Mouse (Mus musculus) heart, postnatal 25 days (tissue): ENCODE data around the gene Ptpn14. TPM values are rescaled to one million over a fixed set of nuclear protein-coding genes. Genes with fewer than 3 reads are reported as not detected.
A peak's percentile ranks its signal among the peaks of the same experiment; 100 is the strongest.

Source experiments
- DNase-seq: peaks from one replicate; pipeline ENCODE4 v3.0.0; 2022; ENCODE audit warnings: low spot score
- intact Hi-C: fragments of 180-260 bp; cut with DNase I; formaldehyde crosslinking; loops from one replicate; pipeline ENCODE4 v1.15.1; 2025
- total RNA-seq, 2 experiments: library from RNA; stranded (reverse); gene quantifications; 2 replicates each; pipeline ENCODE4 v1.2.3; 2021

Gene Ptpn14
- total RNA-seq, 2 experiments from 2014 or later: 29.4 to 30.9 TPM

DNA sequence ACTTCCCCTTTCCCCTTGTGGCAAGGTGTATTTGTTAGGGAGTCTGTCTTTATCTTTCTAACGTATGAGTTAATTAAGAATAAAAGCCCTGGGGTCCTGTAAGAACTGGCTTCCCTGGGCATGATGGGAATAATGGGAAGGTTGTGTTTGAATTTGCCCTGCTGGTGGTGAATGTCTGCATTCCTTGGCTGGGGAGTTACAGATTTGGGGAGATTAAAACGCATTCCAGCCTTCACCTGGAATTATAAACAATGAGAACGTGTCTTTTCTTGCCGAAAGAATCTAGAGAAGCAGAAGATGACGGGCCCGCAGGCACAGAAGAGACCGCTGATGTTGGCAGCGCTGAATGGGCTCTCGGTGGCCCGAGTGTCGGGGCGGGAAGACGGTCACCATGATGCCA is 126.6 kb downstream of the Ptpn14 start:
- intact Hi-C loops: no loop called here

DNA sequence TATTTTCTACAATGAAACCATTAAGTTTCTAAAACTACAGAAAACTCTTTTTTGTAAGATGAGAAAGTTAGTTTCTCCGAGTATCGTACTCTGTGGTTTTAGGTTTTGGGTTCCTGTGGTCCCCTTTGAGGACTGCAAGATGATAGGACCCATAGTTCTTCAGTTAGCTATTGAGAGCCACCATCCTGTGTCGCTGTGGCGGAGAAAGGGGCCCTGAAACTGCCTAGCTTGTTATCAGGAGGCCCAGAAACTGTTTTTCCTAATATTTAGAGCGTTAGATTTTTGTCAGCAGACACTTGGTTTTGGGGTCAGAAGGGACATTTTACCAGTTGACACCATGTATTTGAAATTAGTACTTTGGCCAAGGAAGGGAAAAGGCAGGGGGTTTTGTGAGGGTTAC is 127.7 kb downstream of the Ptpn14 start:
- intact Hi-C loops: no loop called here
- no peak for DNase-seq

More for the DNA sequence above, 126.6 kb downstream of the Ptpn14 start:
- DNase-seq: no peak

DNA sequence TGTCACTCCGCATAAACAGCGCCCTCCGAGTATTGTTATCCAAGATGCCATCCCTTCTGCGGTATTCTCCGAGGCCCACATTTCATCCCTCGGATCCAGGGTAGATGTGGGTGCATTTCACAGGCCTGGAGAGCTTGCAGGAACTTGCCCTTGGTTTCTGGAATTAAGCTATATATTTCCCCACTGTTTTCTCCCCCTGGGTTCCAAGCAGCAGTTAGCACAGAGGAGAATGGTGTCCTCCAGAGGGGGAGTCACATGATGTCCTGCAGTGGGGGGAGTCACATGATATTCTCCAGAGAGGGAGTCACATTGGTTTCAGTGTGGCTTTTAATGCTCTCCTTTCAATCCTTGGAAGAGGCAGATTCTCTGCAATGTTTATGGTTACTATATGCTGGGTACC is 130.3 kb downstream of the Ptpn14 start:
- intact Hi-C loops: no loop called here
- no peak for DNase-seq

DNA sequence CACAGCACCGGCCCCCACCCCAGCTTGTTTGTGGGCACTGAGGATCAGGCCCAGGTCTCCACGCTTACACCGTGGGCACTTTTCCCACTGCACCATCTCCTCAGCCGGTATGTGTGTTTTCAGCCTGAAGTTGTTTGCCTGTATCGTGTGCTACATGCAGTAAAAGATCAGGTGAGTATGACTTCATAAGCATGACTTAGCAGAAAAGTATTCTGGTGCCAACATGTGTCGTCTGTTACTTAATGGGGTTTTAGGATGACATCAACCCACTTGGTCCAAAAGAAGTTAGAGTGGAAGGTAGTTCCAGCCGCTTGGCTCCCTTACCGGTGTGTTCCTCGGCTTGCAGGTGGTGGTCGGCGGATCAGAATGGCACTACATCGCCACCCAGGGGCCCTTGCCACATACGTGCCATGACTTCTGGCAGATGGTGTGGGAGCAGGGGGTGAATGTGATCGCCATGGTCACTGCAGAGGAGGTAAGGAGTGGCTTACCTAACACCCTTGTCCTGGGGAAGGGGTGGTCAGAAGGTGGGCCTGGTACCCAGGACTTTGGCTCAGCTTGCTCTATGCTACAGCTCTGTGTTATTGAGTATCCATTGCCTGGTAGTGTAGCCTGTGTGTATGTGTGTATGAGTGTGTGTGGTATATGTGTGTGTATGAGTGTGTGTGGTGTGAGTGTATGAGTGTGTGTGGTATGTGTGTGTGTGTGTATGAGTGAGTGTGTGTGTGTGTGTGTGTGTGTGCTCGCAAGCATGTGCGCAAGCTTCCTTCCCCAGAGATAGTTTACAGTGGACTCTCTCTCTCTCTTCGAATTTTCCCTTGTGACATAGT is 132.3 kb downstream of the Ptpn14 start:
- DNase-seq: no peak
- intact Hi-C loops: loop anchor here (5.0 kb wide), 1 partner anchor 158 kb away; no protein-coding TSS in a partner anchor

GRCm38 (mm10) chr1:189860942-189861315 is 132.9 kb downstream of the Ptpn14 start:
- DNase-seq: peak; percentile 53

GRCm38 (mm10) chr1:189863727-189864126 is 135.7 kb downstream of the Ptpn14 start:
- intact Hi-C loops: loop anchor here (5.0 kb wide), 1 partner anchor 161 kb away; no protein-coding TSS in a partner anchor
- DNase-seq: no peak

More at GRCm38 (mm10) chr1:189860942-189861315, 132.9 kb downstream of the Ptpn14 start:
- intact Hi-C loops: loop anchor here (5.0 kb wide), 1 partner anchor 159 kb away; no protein-coding TSS in a partner anchor

DNA sequence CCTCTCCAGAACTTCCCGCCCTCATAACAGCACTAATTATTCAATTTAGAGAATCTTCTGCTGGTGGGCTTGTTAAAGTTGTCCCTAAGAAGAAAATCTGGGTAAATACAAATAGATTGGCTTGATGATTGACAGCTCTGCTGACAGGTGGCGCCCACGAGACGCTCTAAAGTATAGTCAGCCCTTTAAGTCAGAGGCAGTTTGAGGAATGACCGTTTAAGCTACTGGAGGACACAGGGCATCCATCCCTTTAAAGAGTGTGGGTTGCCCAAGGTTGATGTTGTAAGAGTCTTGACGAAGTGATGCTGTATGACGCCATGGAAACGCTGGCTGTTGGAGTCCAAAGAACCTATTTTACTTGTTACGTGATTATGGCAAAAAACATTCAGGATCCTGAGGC is 136.2 kb downstream of the Ptpn14 start:
- intact Hi-C loops: loop anchor here (5.0 kb wide), 1 partner anchor 162 kb away; no protein-coding TSS in a partner anchor
- DNase-seq: no peak

DNA sequence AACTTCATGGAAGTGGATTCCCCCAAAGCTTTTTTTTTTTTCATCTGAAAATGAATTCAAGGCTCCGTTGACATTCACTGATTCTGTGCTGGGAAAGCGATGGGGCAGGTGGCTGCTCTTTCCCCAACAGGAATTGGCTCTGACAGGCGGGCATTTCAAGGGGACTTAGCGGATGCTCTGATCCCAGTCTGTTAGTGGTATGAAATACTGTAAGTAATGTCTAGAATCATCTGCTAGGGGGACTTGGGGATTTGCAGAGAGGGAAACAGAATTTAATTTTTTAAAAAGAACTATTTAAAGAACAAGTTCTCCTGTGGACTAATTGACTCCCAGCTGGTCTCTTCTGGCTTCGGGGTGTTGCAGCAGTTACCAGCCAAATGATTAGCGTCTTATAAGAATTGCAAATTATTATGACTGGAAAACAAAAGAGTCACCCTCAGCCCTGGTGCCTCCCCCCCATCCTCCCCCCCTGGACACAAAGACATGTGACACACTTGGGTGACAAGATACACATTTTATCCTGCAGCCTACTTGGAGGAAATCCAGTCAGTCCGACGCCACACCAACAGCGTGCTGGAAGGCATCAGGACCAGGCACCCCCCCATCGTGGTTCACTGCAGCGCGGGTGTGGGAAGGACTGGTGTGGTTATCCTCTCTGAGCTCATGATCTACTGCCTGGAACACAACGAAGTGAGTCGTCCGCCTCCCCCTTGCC is 136.9 kb downstream of the Ptpn14 start:
- no peak for DNase-seq
- intact Hi-C loops: loop anchor here (5.0 kb wide), 2 partner anchors 138 to 163 kb away; partner anchors contain the start of gene Ptpn14

- DNase-seq: no peak
- intact Hi-C loops: loop anchor here (5.0 kb wide), 1 partner anchor 139 kb away; the partner anchor contains the start of gene Ptpn14
These were observed 138.6 kb downstream of the Ptpn14 start for GRCm38 (mm10) chr1:189866621-189867020.

DNA sequence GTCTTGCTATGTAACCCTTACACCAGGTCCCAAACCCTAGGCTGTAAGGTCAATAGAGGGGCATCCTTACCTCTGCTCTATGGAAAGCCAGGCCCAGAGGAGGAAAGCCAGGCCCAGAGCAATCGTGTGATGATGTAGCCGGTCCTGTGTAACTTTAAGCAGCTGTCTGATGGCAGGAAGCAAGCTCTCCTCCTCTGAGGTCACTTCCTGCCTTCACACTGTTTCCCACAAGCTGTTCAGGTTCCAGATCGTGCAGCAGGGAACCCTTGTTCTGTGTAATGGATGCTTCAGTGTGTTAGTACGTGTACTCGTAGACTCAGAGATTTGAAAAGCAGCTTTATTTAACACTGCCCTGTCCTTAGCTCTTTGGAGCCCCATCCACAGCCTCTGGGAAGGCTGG is 139.0 kb downstream of the Ptpn14 start:
- intact Hi-C loops: loop anchor here (5.0 kb wide), 1 partner anchor 140 kb away; the partner anchor contains the start of gene Ptpn14

DNA sequence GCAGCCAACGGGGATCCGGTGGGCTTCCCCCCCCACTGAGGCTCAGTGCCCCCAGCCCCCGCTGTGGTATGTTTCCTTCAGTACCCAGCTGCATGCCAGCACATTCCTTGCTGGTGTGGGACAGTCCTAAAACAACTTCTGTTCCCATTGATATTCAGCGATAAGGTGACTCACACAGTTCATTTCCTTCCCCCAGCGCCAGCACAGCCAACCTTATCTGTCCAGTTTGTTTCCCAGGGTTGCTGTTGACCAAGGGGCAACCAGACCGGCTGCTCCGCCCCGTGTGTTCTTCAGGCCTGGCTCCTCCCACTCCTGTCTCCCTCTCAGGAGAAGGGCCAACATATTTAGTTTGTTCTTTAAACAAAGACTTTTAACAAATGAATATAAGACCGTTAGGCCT is 139.4 kb downstream of the Ptpn14 start:
- DNase-seq: peak; percentile 71
- intact Hi-C loops: loop anchor here (5.0 kb wide), 1 partner anchor 140 kb away; the partner anchor contains the start of gene Ptpn14

More for the DNA sequence above, 139.0 kb downstream of the Ptpn14 start:
- no peak for DNase-seq

- intact Hi-C loops: loop anchor here (5.0 kb wide), 1 partner anchor 141 kb away; the partner anchor contains the start of gene Ptpn14
- DNase-seq: no peak
These were observed 140.0 kb downstream of the Ptpn14 start for GRCm38 (mm10) chr1:189868036-189868435.

GRCm38 (mm10) chr1:189869651-189870270 is 141.7 kb downstream of the Ptpn14 start:
- intact Hi-C loops: loop anchor here (5.0 kb wide), 1 partner anchor 142 kb away; the partner anchor contains the start of gene Ptpn14
- no peak for DNase-seq

GRCm38 (mm10) chr1:189870539-189870938 is 142.5 kb downstream of the Ptpn14 start:
- no peak for DNase-seq
- intact Hi-C loops: no loop called here

- no peak for DNase-seq
- intact Hi-C loops: no loop called here
These were observed 143.6 kb downstream of the Ptpn14 start for GRCm38 (mm10) chr1:189871625-189872024.

- no peak for DNase-seq
- intact Hi-C loops: no loop called here
These were observed 144.0 kb downstream of the Ptpn14 start for GRCm38 (mm10) chr1:189872050-189872449.

- intact Hi-C loops: no loop called here
- no peak for DNase-seq
These were observed 145.5 kb downstream of the Ptpn14 start for GRCm38 (mm10) chr1:189873591-189873990.

GRCm38 (mm10) chr1:189875439-189875861 is 147.4 kb downstream of the Ptpn14 start:
- no peak for DNase-seq
- intact Hi-C loops: no loop called here

DNA sequence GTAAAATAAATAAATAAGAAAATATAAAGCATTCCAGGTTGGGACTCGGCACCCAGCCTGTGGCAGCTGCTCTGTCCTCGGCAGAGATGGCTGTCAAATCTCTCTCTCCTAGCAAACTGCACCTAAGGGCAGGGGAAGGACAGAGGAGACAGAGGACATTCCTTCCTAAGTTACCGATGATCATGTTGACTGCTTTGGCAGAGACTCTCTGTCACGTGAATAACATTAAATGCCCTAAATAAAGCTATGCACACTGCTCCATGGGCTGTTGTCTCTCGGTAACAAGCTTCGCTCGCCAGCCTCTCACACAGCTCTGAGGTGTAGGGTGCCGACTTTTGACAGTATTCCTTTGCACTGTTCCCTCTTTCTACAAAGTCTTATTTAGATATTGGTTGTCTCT is 148.1 kb downstream of the Ptpn14 start:
- no peak for DNase-seq
- intact Hi-C loops: no loop called here

GRCm38 (mm10) chr1:189879212-189879611 is 151.1 kb downstream of the Ptpn14 start:
- DNase-seq: no peak
- intact Hi-C loops: no loop called here
